Mouse (Mus musculus) left cerebral cortex, adult 9 months (tissue): ENCODE data around the gene Itpr3.

Source experiments
- DNase-seq, 2 experiments: peaks; one replicate each; pipeline ENCODE4 v3.0.0; 2022; ENCODE audit warnings: low spot score in 2 of 2

The Itpr3 gene

GRCm38 (mm10) chr17:27038335-27039050 lies 18.6 kb upstream of the Itpr3 start:
- no peak for DNase-seq

GRCm38 (mm10) chr17:27039432-27040102 lies 17.5 kb upstream of the Itpr3 start:
- no peak for DNase-seq

GRCm38 (mm10) chr17:27040304-27041045 lies 16.6 kb upstream of the Itpr3 start:
- no peak for DNase-seq

- no peak for DNase-seq
Measured at GRCm38 (mm10) chr17:27041046-27041786, 15.9 kb upstream of the Itpr3 start.

- no peak for DNase-seq
Measured at GRCm38 (mm10) chr17:27041787-27042055, 15.4 kb upstream of the Itpr3 start.

- no peak for DNase-seq
Measured at GRCm38 (mm10) chr17:27042840-27043239, 14.3 kb upstream of the Itpr3 start.

GRCm38 (mm10) chr17:27045164-27045563 lies 11.9 kb upstream of the Itpr3 start:
- DNase-seq, result no peak

- DNase-seq, result no peak
Measured at GRCm38 (mm10) chr17:27047762-27048444, 9.2 kb upstream of the Itpr3 start.

- no peak for DNase-seq
Measured at GRCm38 (mm10) chr17:27048445-27049239, 8.5 kb upstream of the Itpr3 start.

- no peak for DNase-seq
Measured at GRCm38 (mm10) chr17:27050853-27051252, 6.3 kb upstream of the Itpr3 start.

- no peak for DNase-seq
Measured at GRCm38 (mm10) chr17:27051514-27051913, 5.6 kb upstream of the Itpr3 start.

- DNase-seq, result no peak
Measured at GRCm38 (mm10) chr17:27056170-27056569, 934 bp upstream of the Itpr3 start.

- no peak for DNase-seq
Measured at GRCm38 (mm10) chr17:27057517-27058055, 482 bp downstream of the Itpr3 start.

- no peak for DNase-seq
Measured at GRCm38 (mm10) chr17:27060698-27061097, 3.6 kb downstream of the Itpr3 start.

- DNase-seq, result no peak
Measured at GRCm38 (mm10) chr17:27061727-27062126, 4.6 kb downstream of the Itpr3 start.

GRCm38 (mm10) chr17:27062684-27063083 lies 5.6 kb downstream of the Itpr3 start:
- no peak for DNase-seq

- DNase-seq, result no peak
Measured at GRCm38 (mm10) chr17:27063717-27064116, 6.6 kb downstream of the Itpr3 start.

- DNase-seq, result no peak
Measured at GRCm38 (mm10) chr17:27064195-27064594, 7.1 kb downstream of the Itpr3 start.

GRCm38 (mm10) chr17:27066065-27066464 lies 9.0 kb downstream of the Itpr3 start:
- DNase-seq, result no peak

- DNase-seq, result no peak
Measured at GRCm38 (mm10) chr17:27069071-27069470, 12.0 kb downstream of the Itpr3 start.

GRCm38 (mm10) chr17:27070913-27071312 lies 13.8 kb downstream of the Itpr3 start:
- DNase-seq, result no peak
